Mouse (Mus musculus) neural tube, embryonic 14.5 days (tissue): ENCODE data around the gene Zmiz2. TPM values are rescaled to one million over a fixed set of nuclear protein-coding genes. Genes with fewer than 3 reads are reported as not detected.
"Not testable (repeated sequence)": the region's sequence is repeated elsewhere in the genome, so short reads cannot be mapped to it uniquely, and the experiment has no call there.

ENCODE experiments used
- ATAC-seq: fragments of 200-750 bp; cut with Nextera tagmentation; 2 replicates; pipeline ENCODE4 v1.8.0; 2017; ENCODE audit warnings: low read depth, mild to moderate bottlenecking, moderate TSS enrichment, moderate library complexity
- H3K27ac ChIP-seq: fragments of 300-500 bp; sonication (generic); 2 replicates; pipeline ENCODE4 v1.5.1; 2014; ENCODE audit warnings: low read depth, mild to moderate bottlenecking, control low read depth, low read length, moderate library complexity, mixed read lengths
- H3K27me3 ChIP-seq: fragments of 300-500 bp; sonication (generic); 2 replicates; pipeline ENCODE4 v1.6.1; 2014; ENCODE audit warnings: low read length; ENCODE audit not compliant: control insufficient read depth, insufficient read depth
- H3K36me3 ChIP-seq: fragments of 300-500 bp; sonication (generic); 2 replicates; pipeline ENCODE4 v1.6.1; 2014; ENCODE audit warnings: low read length, mixed read lengths; ENCODE audit not compliant: control insufficient read depth, insufficient read depth
- H3K4me1 ChIP-seq: fragments of 300-500 bp; sonication (generic); 2 replicates; pipeline ENCODE4 v1.6.1; 2014; ENCODE audit warnings: low read length; ENCODE audit not compliant: control insufficient read depth, insufficient read depth
- H3K4me2 ChIP-seq: fragments of 300-500 bp; sonication (generic); 2 replicates; pipeline ENCODE4 v1.6.1; 2014; ENCODE audit warnings: mild to moderate bottlenecking, low read depth, low read length, control low read depth
- H3K4me3 ChIP-seq: fragments of 300-500 bp; sonication (generic); 2 replicates; pipeline ENCODE4 v1.5.1; 2014; ENCODE audit warnings: low read depth, low read length, control low read depth, mixed read lengths
- H3K9ac ChIP-seq: fragments of 300-500 bp; sonication (generic); replicated peaks from 2 replicates; pipeline ENCODE4 v1.6.1; 2014; ENCODE audit warnings: low read depth, mild to moderate bottlenecking, control low read depth, low read length, mixed read lengths
- H3K9me3 ChIP-seq: fragments of 300-500 bp; sonication (generic); 2 replicates; pipeline ENCODE4 v1.6.1; 2016; ENCODE audit warnings: low read length; ENCODE audit not compliant: control insufficient read depth
- WGBS: fragments of 180-500 bp; shearing (Covaris S2); extraction: QIAGEN DNeasy Blood & Tissue Kit; methylation state at CpG from one replicate; pipeline ENCODE4 v1.1.7; 2014; 5-methylcytosine and 5-hydroxymethylcytosine counted together
- polyA plus RNA-seq: library from polyadenylated mRNA; unstranded; fragments of >200 nt; fragmentation: Nextera tagmentation; extraction: Ambion mirVana; gene quantifications from 2 replicates; pipeline ENCODE4 v1.2.1, GENCODE M21; 2014

Zmiz2 gene
- polyA plus RNA-seq, 1 experiment from 2014 or later, result 32.8 TPM

GRCm38 (mm10) chr11:6405591-6406081 lies 16.8 kb downstream of the Zmiz2 start:
- Histone ChIP-seq H3K27me3 (no peaks in the 10 kb centered on the region), H3K4me1 (no peaks in the 10 kb centered on the region; the same call in 1 of the 2 replicates), H3K36me3 (peaks cover 52% of the 10 kb centered on the region), H3K27ac (peak overlapping the region; percentile 55), H3K9me3 (no peaks in the 10 kb centered on the region), H3K4me2 (no peak overlapping the region), H3K4me3 (no peak overlapping the region), H3K9ac (no peak overlapping the region)
- 76% methylated on average over 4 of the region's 4 CpGs for WGBS
- no peak for ATAC-seq

DNA sequence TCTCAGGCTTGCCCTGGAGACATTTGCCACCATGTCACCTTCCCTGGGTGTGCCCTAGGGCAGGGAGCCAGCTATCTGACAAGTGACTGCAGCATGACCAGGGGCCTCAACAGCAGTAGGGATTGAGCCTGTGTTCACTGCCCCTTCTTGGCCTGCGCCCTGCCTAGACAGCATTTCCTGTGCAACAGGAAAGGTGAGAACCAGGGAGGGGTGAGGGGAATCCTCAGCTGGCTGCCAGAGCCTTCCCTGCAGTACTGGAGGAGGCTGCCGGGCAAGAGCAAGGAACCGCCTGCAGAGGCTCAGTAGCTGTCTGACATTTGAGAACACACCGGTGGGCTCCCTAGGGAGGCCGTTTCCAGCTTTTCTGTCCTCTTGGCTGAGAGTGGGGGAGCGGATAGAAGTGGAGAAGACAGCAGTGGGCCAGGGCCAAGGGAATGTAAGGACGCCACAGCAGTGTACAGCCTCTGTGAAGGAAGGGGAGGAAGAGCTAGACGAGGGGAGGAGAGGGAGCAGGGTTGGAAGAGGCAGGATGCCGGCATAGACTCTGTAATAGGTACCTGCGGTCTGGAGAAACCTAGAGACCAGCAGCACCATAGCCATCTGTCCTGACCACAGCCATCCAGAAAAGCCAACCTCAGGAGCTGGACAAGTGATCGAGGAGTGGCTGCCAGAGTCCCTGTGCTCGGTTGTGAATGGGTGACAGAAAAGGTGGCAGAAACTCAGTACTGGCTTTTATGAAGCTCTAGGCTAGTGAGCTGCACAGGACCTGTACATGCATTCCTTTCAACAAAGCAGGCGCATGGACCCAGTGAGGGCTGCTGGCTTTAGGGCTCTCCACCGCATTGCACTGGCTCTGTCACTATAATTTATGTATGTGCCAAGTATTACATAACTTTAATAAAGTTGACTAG lies 17.6 kb downstream of the Zmiz2 start:
- H3K36me3 ChIP-seq, result peaks cover 43% of the 10 kb centered on the region
- peak; percentile 29; the same call in 1 of the 2 replicates for ATAC-seq
- no peaks in the 10 kb centered on the region for H3K9me3 ChIP-seq
- WGBS, result 54% methylated on average over 14 of the region's 14 CpGs
- no peaks in the 10 kb centered on the region; the same call in 1 of the 2 replicates for H3K4me1 ChIP-seq
- no peaks in the 10 kb centered on the region for H3K27me3 ChIP-seq
- H3K4me3 ChIP-seq, result no peak overlapping the region
- peak overlapping the region; percentile 55; the same call in 1 of the 2 replicates for H3K27ac ChIP-seq
- H3K9ac ChIP-seq, result no peak overlapping the region
- no peak overlapping the region for H3K4me2 ChIP-seq

- Histone ChIP-seq H3K36me3 (peaks cover 36% of the 10 kb centered on the region), H3K9ac (no peak overlapping the region), H3K4me1 (no peaks in the 10 kb centered on the region; the same call in 1 of the 2 replicates), H3K27ac (no peak overlapping the region), H3K27me3 (no peaks in the 10 kb centered on the region), H3K9me3 (no peaks in the 10 kb centered on the region), H3K4me2 (no peak overlapping the region), H3K4me3 (no peak overlapping the region)
- ATAC-seq, result no peak
- WGBS, result 87% methylated on average over 3 of the region's 3 CpGs
Observed at GRCm38 (mm10) chr11:6407162-6407621, 18.3 kb downstream of the Zmiz2 start.

- no peaks in the 10 kb centered on the region for H3K9me3 ChIP-seq
- no peak for ATAC-seq
- H3K27me3 ChIP-seq, result no peaks in the 10 kb centered on the region
- no peak overlapping the region for H3K4me2 ChIP-seq
- no peak overlapping the region for H3K4me3 ChIP-seq
- no peak overlapping the region for H3K27ac ChIP-seq
- no peaks in the 10 kb centered on the region; the same call in 1 of the 2 replicates for H3K4me1 ChIP-seq
- H3K36me3 ChIP-seq, result peaks cover 8% of the 10 kb centered on the region
- WGBS, result 37% methylated on average over 5 of the region's 5 CpGs
- H3K9ac ChIP-seq, result no peak overlapping the region
Observed at GRCm38 (mm10) chr11:6410050-6410602, 21.3 kb downstream of the Zmiz2 start.

- not testable (repeated sequence) for ATAC-seq, H3K9ac ChIP-seq, H3K36me3 ChIP-seq, H3K9me3 ChIP-seq, H3K27me3 ChIP-seq, H3K4me1 ChIP-seq, H3K4me2 ChIP-seq, H3K4me3 ChIP-seq, H3K27ac ChIP-seq
- WGBS, result 85% methylated on average over 5 of the region's 5 CpGs
Observed at GRCm38 (mm10) chr11:6410755-6411154, 21.9 kb downstream of the Zmiz2 start.

DNA sequence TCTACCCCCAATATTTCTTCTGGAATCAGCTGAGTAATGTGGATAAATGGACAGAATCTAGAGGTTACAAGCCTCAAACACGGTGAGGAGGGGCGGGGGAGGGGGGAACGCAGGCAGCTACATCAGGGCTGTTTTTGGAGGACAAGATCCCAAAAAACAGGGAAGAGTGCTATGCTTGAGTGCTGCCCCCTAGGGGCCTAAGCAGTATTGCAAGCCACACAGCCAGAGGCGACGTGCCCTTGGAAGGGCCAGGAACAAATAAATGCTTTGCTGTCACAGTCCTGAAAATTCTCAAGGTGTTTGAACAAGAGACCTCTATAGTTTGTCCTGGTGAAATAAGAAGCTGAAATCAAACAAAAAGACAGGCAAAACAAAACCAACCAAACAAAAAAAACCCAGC lies 22.8 kb downstream of the Zmiz2 start:
- no peak overlapping the region for H3K4me3 ChIP-seq
- no peaks in the 10 kb centered on the region for H3K36me3 ChIP-seq
- H3K9me3 ChIP-seq, result no peaks in the 10 kb centered on the region
- H3K27me3 ChIP-seq, result no peaks in the 10 kb centered on the region
- H3K9ac ChIP-seq, result no peak overlapping the region
- 5% methylated on average over 5 of the region's 5 CpGs for WGBS
- H3K4me2 ChIP-seq, result no peak overlapping the region
- no peaks in the 10 kb centered on the region; the same call in 1 of the 2 replicates for H3K4me1 ChIP-seq
- H3K27ac ChIP-seq, result no peak overlapping the region
- ATAC-seq, result no peak

DNA sequence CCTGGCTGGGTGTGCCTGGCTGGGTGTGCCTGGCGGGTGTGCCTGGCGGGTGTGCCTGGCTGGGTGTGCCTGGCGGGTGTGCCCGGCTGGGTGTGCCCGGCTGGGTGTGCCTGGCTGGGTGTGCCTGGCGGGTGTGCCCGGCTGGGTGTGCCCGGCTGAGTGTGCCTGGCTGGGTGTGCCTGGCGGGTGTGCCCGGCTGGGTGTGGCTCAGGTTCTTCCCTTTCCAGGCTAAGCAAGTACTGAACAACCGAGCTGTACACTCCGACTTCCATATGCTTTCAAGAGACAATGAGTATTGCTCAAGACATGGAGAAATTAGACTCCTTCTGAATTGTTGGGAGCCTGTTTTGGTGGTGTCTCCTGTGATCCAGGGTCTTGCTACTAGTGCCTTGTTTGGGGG lies 24.4 kb downstream of the Zmiz2 start:
- ATAC-seq, result no peak
- Histone ChIP-seq H3K9me3 (no peaks in the 10 kb centered on the region), H3K36me3 (no peaks in the 10 kb centered on the region), H3K9ac (no peak overlapping the region), H3K4me3 (no peak overlapping the region), H3K27ac (no peak overlapping the region), H3K27me3 (no peaks in the 10 kb centered on the region), H3K4me1 (peaks cover 10% of the 10 kb centered on the region), H3K4me2 (no peak overlapping the region)
- over 99% methylated on average over 8 of the region's 12 CpGs for WGBS

- Histone ChIP-seq H3K4me2 (peak within 1 kb of the TSS; percentile 91), H3K36me3 (peaks cover 10% of the 10 kb centered on the region), H3K27ac (peak within 1 kb of the TSS; percentile 97), H3K27me3 (no peaks in the 10 kb centered on the region), H3K9me3 (no peaks in the 10 kb centered on the region), H3K4me3 (peak within 1 kb of the TSS; percentile 90), H3K9ac (peak within 1 kb of the TSS; percentile 97), H3K4me1 (peaks cover 16% of the 10 kb centered on the region)
- ATAC-seq, result peak; percentile 54; the same call in 1 of the 2 replicates
- WGBS, result 10% methylated on average over 21 of the region's 21 CpGs
Observed at GRCm38 (mm10) chr11:6414751-6415550, 26.1 kb downstream of the Zmiz2 start, which contains the start of gene Ppia. Ppia (plus strand) TSS chr11:6415443.
